Mouse (Mus musculus) ES-E14 (cell line): ENCODE results near the gene Mga.

Experiments used
- CHD2 ChIP-seq: IDR thresholded peaks from 2 replicates; pipeline ENCODE4 v1.6.1; 2014; ENCODE audit warnings: mild to moderate bottlenecking, low read depth, low read length, inconsistent platforms
- HCFC1 ChIP-seq: IDR thresholded peaks from 2 replicates; pipeline ENCODE4 v1.6.1; 2012; ENCODE audit warnings: low read length, inconsistent platforms, borderline replicate concordance; ENCODE audit not compliant: insufficient read depth
- MAFK ChIP-seq: IDR thresholded peaks from 2 replicates; pipeline ENCODE4 v1.6.1; 2014; ENCODE audit warnings: mild to moderate bottlenecking, low read depth, low read length, inconsistent platforms; ENCODE audit not compliant: insufficient read depth
- ZC3H11A ChIP-seq: IDR thresholded peaks from 2 replicates; pipeline ENCODE4 v1.6.1; 2012; ENCODE audit warnings: low read depth, mild to moderate bottlenecking, inconsistent platforms, low read length, borderline replicate concordance
- ZNF384 ChIP-seq: IDR thresholded peaks from 2 replicates; pipeline ENCODE4 v1.6.1; 2012; ENCODE audit warnings: low read depth, low read length, inconsistent platforms

- TF ChIP-seq ZNF384: no peak
- no peak for TF ChIP-seq MAFK
- no peak for TF ChIP-seq HCFC1
- no peak for TF ChIP-seq ZC3H11A
- TF ChIP-seq CHD2: no peak
Observed at GRCm38 (mm10) chr2:120012924-120013323, 115.9 kb downstream of the Mga start.
